Mouse (Mus musculus): ENCODE results near the gene Frk.
"Not testable (repeated sequence)": the region's sequence is repeated elsewhere in the genome, so short reads cannot be mapped to it uniquely, and the experiment has no call there.

The Frk gene

GRCm38 (mm10) chr10:34615474-34615873 is 132.3 kb downstream of the Frk start:
- DNase-seq (ENCODE audit: low spot score in 2 of 2), result no peak

DNA sequence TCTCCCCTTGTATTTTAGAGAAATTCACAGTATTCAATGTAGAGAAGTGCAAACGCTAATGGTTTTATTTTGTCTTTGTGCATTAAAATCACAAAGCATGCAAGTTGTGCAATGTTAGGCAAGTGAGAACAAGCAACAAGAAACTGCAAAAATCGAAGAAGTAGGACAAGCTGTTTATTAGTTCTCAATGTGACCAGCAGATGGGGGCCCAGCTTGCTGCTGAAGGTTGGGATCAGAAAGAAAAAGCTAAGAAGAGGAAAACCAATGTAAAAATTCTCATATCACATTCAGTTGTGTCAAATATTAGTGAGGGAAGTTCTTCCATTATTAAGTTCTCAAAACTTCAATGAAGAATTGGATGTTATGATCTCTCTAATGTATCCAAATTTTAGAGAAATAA is 134.0 kb downstream of the Frk start:
- no peak for DNase-seq (ENCODE audit: low spot score in 2 of 2)

DNA sequence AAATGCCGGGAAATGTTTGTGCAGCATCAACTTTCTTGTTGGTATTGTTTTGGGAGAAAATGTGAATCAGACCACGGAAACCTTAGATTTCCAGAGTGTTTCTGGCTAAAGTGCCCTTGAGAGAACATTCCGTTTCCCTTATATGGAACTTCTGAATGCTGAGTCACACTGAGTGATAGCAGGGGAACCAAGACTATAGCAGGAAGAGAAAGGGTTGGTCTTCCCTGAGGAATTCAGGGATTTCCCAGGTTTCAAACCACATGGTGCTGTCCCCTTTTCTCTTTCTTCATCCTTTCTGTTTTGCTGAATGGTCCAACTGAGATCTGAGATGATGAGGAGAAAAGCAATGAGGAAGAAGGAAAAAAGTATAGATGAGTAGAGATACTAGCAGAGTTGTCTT is 135.3 kb downstream of the Frk start:
- DNase-seq (ENCODE audit: low spot score in 2 of 2), result no peak

- DNase-seq (ENCODE audit: low spot score in 2 of 2), result not testable (repeated sequence)
Observed at GRCm38 (mm10) chr10:34620540-34620939, 137.3 kb downstream of the Frk start.

DNA sequence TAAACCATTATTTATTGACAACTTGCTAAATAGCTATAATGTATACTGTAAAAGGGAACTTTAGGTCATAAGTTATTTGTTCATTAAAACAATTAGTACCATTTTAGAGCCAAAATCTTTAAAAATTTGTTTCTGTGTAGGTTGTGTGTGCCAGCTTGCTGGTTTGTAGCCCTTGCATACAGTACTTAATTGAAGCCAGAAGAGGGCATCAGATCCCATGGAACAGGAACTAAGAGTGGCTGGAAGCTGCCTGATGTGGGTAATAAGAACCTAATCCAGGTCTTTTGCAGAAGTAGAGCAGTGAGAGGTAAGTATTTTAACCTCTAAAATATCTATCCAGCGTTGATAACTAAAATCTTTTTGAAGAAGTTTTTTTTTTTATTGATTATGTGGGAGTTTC is 155.0 kb downstream of the Frk start:
- DNase-seq (ENCODE audit: low spot score in 2 of 2), result no peak

Data from natural killer cell, adult 2 months (primary cell).